Mouse (Mus musculus): ENCODE measurements at regions not wholly inside any gene's neighbourhood (a gene's known extent, or its start where the extent isn't known, plus 50 kb on each side); places are given as distances from the start of the nearest gene placed in this dataset.

- no peak for TF ChIP-seq CTCF (IDR thresholded peaks at IDR 0.05; ENCODE audit: low read depth, low read length)
- no peak for TF ChIP-seq GATA1 (IDR thresholded peaks at IDR 0.05; ENCODE audit: borderline replicate concordance, low read length)
- TF ChIP-seq POLR2AphosphoS5 (IDR thresholded peaks at IDR 0.05; ENCODE audit: insufficient replicate concordance, low read depth, low read length) = no peak
- no peak for TF ChIP-seq GATA2 (IDR thresholded peaks at IDR 0.05; ENCODE audit: borderline replicate concordance, low read depth, low read length)
These were observed 340.0 kb downstream of the Gm9195 start for GRCm38 (mm10) chr14:72151676-72152075.
